Mouse (Mus musculus): ENCODE measurements around the gene Ank3. TPM values are rescaled to one million over a fixed set of nuclear protein-coding genes. Genes with fewer than 3 reads are reported as not detected.

Gene Ank3
- total RNA-seq, 1 experiment from 2014 or later, result 1.6 TPM

GRCm38 (mm10) chr10:69584566-69584965 is 186.0 kb downstream of the Ank3 start:
- no peak for ATAC-seq (ENCODE audit: extremely low read depth, insufficient number of reproducible peaks, low FRiP score, poor library complexity, severe bottlenecking)

GRCm38 (mm10) chr10:69585271-69585670 is 186.7 kb downstream of the Ank3 start:
- ATAC-seq (ENCODE audit: extremely low read depth, insufficient number of reproducible peaks, low FRiP score, poor library complexity, severe bottlenecking), result no peak

DNA sequence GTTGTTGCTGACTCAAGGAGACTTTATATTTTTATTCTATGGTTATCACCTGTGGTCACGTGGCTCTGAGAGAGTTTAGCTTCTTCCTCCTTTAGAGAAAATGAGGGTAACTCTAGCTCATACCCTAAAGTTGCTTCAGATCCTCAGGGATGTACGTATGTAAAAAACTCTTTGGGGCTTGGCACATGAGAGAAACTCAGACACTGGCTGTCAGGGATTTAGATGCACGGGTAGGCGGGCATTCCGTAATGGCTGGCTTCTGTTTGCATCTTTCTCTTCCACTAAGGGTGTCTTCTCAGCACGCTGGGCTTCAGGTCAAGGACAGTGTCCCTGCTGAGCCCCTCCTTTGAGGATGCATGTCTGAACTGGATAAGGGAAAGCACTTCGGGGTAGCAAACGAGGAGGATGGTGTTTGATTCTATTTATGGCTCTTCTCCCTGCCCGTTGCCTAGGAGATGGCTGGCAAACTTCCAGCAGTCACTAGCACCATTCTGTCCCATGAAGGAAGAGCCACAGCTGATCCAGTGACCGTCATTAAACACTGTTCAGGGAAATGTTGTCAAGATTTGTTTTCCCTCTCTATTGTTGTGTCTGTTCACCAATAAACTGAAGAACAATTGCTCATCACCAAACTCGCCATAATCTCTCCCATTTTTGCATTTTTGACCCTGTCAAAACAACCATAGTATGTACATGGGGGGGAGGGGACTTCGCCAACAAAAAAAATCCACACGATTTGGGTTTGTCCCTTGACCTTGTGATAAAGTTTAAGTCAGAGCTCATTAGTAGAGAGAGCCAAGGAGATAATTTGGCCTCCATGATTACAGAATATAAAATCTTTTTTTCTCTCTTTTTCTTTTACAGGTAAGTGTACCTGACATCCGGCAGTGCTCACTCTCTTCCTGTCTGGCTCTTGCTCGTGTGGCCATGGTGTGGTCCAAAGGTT is 195.9 kb downstream of the Ank3 start:
- ATAC-seq (ENCODE audit: extremely low read depth, insufficient number of reproducible peaks, low FRiP score, poor library complexity, severe bottlenecking), result no peak

DNA sequence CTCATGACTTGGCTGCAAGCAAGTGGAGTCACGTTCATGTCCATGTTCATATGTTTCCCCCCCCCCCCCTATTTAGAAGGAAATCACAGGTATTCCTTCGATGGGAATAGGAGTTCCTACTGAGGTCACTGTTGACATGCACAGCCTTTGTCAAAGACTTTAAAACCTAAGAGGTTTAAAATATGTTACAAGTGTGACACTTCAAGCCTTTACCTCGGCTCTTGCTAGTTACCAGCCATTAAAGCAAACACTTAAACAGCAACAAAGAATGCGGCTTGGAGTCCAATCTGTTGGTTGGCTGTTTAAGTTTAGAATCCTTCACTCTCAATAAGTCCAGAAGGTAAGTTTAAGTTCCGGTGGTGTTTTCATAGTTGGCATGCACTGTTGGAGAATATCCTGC is 196.9 kb downstream of the Ank3 start:
- no peak for ATAC-seq (ENCODE audit: extremely low read depth, insufficient number of reproducible peaks, low FRiP score, poor library complexity, severe bottlenecking)

GRCm38 (mm10) chr10:69601471-69601870 is 202.9 kb downstream of the Ank3 start:
- ATAC-seq (ENCODE audit: extremely low read depth, insufficient number of reproducible peaks, low FRiP score, poor library complexity, severe bottlenecking), result no peak

GRCm38 (mm10) chr10:69602711-69603110 is 204.1 kb downstream of the Ank3 start:
- ATAC-seq (ENCODE audit: extremely low read depth, insufficient number of reproducible peaks, low FRiP score, poor library complexity, severe bottlenecking), result no peak

GRCm38 (mm10) chr10:69604609-69605008 is 206.0 kb downstream of the Ank3 start:
- ATAC-seq (ENCODE audit: extremely low read depth, insufficient number of reproducible peaks, low FRiP score, poor library complexity, severe bottlenecking), result no peak

DNA sequence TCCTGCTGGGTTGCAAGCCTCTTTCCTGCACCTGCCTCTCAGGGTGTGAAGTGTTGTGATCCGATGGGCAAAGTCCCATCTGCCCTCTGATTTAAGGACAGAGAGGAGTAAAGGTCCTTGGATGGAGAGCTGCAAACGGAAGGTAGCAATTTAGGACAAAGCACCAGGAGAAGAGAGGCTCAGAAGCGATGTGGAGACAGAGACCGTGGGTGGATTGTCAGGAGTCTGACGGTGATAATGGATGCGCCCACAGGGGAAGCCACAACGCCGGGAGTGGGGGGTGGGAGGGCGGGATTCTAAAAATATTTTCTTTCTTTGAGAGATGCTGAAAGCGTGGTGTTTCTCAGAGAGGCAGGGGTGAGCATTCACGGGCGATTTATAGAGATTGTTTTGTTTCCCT is 206.6 kb downstream of the Ank3 start:
- no peak for ATAC-seq (ENCODE audit: extremely low read depth, insufficient number of reproducible peaks, low FRiP score, poor library complexity, severe bottlenecking)

DNA sequence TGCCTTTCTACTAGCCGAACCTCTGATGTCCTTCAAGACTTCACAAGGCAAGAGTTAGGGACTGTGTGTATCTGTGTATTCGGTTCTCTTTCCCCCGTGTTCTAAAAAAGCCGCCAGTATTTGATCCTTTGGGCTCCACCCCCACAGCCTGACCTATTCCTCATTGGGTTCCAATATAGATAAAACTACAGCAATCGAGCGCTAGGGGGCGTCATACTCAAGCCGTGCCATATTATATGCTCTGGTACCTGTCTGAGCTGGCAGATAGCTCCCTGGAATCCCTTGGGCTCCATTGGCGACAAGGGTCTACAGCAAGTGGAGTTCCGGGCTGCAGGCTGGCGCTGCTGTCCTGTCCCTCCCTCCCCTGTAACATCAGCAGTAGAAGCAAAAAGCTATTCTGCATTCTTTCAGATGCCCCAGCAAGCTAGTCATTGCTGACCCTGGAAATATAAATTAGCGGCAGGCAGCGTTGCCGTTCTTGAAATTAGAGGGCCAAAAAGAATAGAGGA is 209.1 kb downstream of the Ank3 start:
- no peak for ATAC-seq (ENCODE audit: extremely low read depth, insufficient number of reproducible peaks, low FRiP score, poor library complexity, severe bottlenecking)

DNA sequence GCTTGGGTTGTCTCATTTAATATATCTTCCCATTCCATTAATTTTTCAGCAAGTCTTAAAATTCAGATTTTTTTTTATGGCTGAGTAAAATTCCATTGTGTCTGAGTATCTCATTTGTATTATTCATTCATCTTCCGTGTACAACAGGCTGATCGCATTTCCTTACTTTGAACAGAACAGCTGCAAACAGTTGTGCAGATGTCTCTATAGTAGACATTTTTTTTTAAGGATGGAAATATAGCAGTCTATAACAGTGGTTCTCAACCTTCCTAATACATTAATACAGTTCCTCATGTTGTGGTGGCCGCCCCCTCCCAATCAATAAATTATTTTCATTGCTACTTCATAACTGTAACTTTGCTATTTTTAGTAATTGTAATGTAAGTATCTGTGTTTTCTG is 212.7 kb downstream of the Ank3 start:
- ATAC-seq (ENCODE audit: extremely low read depth, insufficient number of reproducible peaks, low FRiP score, poor library complexity, severe bottlenecking), result no peak

DNA sequence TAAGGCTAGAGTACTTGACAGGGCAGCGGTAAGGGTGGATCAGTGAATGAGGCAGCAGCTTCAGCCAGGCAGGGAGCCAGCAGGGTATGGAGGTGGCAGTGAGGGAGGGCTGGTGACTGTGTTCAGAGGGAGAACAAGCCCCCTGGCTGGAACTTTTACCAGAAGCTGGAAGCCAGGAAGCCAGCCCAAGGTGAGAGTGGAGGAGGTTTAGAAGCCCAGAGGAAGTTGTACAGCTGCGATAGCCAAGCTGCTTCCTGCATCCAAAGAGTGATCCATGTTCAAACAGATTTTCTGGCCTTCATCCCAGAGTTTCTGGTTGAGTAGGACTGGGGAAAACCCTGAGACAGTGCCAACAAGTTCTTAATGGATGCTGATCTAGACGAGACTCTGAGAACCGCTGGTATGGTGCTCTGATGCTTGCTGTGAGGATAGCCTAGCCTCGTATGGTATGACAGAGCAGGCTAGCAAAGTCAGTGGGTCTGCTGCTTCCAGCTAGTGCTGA is 213.3 kb downstream of the Ank3 start:
- no peak for ATAC-seq (ENCODE audit: extremely low read depth, insufficient number of reproducible peaks, low FRiP score, poor library complexity, severe bottlenecking)

GRCm38 (mm10) chr10:69616953-69617352 is 218.4 kb downstream of the Ank3 start:
- no peak for ATAC-seq (ENCODE audit: extremely low read depth, insufficient number of reproducible peaks, low FRiP score, poor library complexity, severe bottlenecking)

- ATAC-seq (ENCODE audit: extremely low read depth, insufficient number of reproducible peaks, low FRiP score, poor library complexity, severe bottlenecking), result no peak
These were observed 219.1 kb downstream of the Ank3 start for GRCm38 (mm10) chr10:69617537-69618112.

DNA sequence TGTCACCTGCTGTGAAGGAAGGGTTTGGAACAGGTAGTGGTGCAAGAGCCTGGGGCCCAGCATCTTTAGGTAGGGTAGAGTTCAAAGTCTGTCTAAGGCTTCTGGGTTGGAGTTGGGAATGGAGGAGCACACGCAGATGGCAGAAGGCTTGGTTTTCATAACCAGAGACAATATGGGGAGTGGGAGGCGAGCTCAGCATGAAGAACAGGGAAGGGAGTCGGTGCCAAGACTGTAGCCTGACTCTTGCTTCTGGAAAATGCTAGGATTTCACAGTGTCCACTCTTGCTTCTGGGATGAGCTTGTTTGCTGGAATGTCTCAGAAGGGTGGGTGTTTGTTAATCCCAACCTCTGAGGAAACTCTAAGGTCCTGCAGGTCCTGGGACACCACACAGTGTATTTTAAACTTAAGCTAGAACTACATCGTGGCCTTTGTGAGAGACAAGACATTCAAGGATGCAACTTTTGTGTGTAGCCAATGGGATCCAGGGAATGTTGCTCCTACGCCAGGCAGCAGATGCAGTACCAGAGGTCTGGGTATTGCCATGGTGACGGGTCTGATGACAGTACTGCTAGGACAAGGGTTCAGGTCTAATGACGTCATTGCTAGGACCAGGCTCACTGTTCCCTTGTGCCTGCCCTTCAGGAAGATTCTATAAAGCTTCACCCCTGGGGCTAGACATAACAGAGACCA is 222.3 kb downstream of the Ank3 start:
- no peak for ATAC-seq (ENCODE audit: extremely low read depth, insufficient number of reproducible peaks, low FRiP score, poor library complexity, severe bottlenecking)

DNA sequence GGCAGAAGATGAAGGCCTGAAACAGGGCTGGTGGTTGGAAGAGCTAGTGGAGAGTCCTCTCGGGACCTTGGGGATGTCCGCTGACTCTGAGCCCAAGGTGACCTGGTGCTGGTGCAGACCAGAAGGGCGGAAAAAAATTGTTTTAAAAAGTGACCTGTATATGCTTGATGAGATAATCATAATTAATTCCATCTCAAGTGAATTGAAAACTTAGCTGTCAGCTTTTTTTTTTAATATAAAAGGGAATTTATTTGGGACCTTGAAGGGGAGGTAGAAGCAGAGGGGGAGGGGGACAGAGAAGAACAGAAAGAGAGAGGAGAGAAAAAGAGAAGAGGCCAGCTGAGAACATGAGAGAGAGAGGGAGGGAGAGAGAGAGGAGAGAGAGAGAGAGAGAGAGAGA is 229.2 kb downstream of the Ank3 start:
- ATAC-seq (ENCODE audit: extremely low read depth, insufficient number of reproducible peaks, low FRiP score, poor library complexity, severe bottlenecking), result no peak

GRCm38 (mm10) chr10:69628743-69629142 is 230.2 kb downstream of the Ank3 start:
- ATAC-seq (ENCODE audit: extremely low read depth, insufficient number of reproducible peaks, low FRiP score, poor library complexity, severe bottlenecking), result no peak

- ATAC-seq (ENCODE audit: extremely low read depth, insufficient number of reproducible peaks, low FRiP score, poor library complexity, severe bottlenecking), result no peak
These were observed 232.3 kb downstream of the Ank3 start for GRCm38 (mm10) chr10:69630802-69631388.

- ATAC-seq (ENCODE audit: extremely low read depth, insufficient number of reproducible peaks, low FRiP score, poor library complexity, severe bottlenecking), result no peak
These were observed 234.3 kb downstream of the Ank3 start for GRCm38 (mm10) chr10:69632885-69633284.

- no peak for ATAC-seq (ENCODE audit: extremely low read depth, insufficient number of reproducible peaks, low FRiP score, poor library complexity, severe bottlenecking)
These were observed 236.3 kb downstream of the Ank3 start for GRCm38 (mm10) chr10:69634891-69635290.

Measured in neutrophil, adult 5-6 weeks (primary cell).